Mouse (Mus musculus) midbrain, embryonic 12.5 days (tissue): Measurements from ENCODE around the gene Echdc3. TPM values are rescaled to one million over a fixed set of nuclear protein-coding genes. Genes with fewer than 3 reads are reported as not detected.
A peak's percentile ranks its signal among the peaks of the same experiment; 100 is the strongest.

Source experiments
- ATAC-seq: fragments of 200-750 bp; cut with Nextera tagmentation; 2 replicates; pipeline ENCODE4 v1.8.0; 2017; ENCODE audit warnings: low read depth, moderate TSS enrichment, moderate library complexity; ENCODE audit not compliant: low FRiP score
- H3K27ac ChIP-seq: fragments of 300-500 bp; sonication (generic); replicated peaks from 2 replicates; pipeline ENCODE4 v1.5.1; 2016; ENCODE audit warnings: mild to moderate bottlenecking
- H3K27me3 ChIP-seq: fragments of 300-500 bp; sonication (generic); 2 replicates; pipeline ENCODE4 v1.6.1; 2016; ENCODE audit warnings: mild to moderate bottlenecking
- H3K36me3 ChIP-seq: fragments of 300-500 bp; sonication (generic); 2 replicates; pipeline ENCODE4 v1.6.1; 2016
- H3K4me1 ChIP-seq: fragments of 300-500 bp; sonication (generic); 2 replicates; pipeline ENCODE4 v1.6.1; 2016
- H3K4me2 ChIP-seq: fragments of 300-500 bp; sonication (generic); replicated peaks from 2 replicates; pipeline ENCODE4 v1.6.1; 2016; ENCODE audit warnings: mild to moderate bottlenecking, moderate library complexity
- H3K4me3 ChIP-seq: fragments of 300-500 bp; sonication (generic); 2 replicates; pipeline ENCODE4 v1.5.1; 2016; ENCODE audit warnings: mild to moderate bottlenecking
- H3K9ac ChIP-seq: fragments of 300-500 bp; sonication (generic); replicated peaks from 2 replicates; pipeline ENCODE4 v1.6.1; 2016; ENCODE audit warnings: mild to moderate bottlenecking, moderate library complexity
- H3K9me3 ChIP-seq: fragments of 300-500 bp; sonication (generic); 2 replicates; pipeline ENCODE4 v1.6.1; 2016; ENCODE audit warnings: mild to moderate bottlenecking
- WGBS: fragments of 180-500 bp; shearing (Covaris S2); methylation state at CpG from one replicate; pipeline ENCODE4 v1.1.7; 2016; 5-methylcytosine and 5-hydroxymethylcytosine counted together
- polyA plus RNA-seq: library from polyadenylated mRNA; unstranded; fragments of >200 nt; fragmentation: Nextera tagmentation; extraction: Ambion mirVana; gene quantifications from 2 replicates; pipeline ENCODE4 v1.2.1, GENCODE M21; 2016

The Echdc3 gene
- 2.7 and 2.9 TPM in 2 replicates for polyA plus RNA-seq

DNA sequence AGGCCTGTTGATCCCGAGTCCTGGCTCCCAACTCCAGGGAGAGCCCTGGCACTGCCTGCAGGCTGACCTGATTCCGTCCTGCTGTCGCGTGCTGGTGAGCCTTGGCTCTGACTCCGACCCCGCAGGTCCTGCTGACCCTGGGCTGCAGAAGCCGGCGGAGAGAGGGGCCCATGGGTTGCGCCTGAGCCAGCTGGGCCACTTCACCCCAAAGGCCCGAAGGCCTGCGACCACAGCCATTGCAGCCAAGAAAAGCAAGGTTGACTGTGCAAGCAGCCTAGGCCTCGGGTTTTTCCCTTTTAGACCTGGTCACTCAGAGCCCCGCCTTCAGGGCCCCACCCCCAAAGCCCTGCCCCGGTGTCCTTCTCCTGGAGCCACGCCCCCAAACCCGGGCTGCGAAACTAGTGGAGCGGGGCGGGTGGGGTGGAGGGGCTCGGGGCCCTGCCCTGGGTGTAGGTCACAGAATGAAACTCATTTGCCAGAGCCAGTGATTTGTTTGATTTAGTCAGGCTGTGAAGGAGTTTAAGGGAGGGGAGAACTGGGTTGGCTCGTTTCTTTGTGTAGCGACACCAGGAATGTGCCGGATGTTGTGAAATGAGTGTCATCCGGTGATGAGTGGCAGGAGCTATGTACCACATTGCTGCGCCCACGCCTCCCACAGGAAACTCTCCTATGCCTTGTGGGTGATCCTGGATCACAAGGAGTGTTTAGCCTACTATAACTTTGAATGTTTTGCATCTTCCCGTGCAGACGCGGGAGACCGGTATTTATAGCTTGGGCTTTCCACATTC, at the start of gene Echdc3:
Gene Echdc3, minus strand, starts transcription at position 310 of the 788 bp plus-strand sequence.
- no peaks in the 10 kb centered on the region for H3K9me3 ChIP-seq
- H3K27ac ChIP-seq: peak within 1 kb of the TSS; percentile 78
- H3K4me2 ChIP-seq: peak within 1 kb of the TSS; percentile 67
- H3K9ac ChIP-seq: peak within 1 kb of the TSS; percentile 65
- H3K4me3 ChIP-seq: peak within 1 kb of the TSS; percentile 52
- 1% methylated on average over 30 of the region's 30 CpGs for WGBS
- no peaks in the 10 kb centered on the region for H3K36me3 ChIP-seq
- ATAC-seq: peak; percentile 91
- 0 out of 2 replicates have a peak, but pooled peaks cover 6% of the 10 kb centered on the region for H3K27me3 ChIP-seq
- H3K4me1 ChIP-seq: peaks cover 13% of the 10 kb centered on the region

DNA sequence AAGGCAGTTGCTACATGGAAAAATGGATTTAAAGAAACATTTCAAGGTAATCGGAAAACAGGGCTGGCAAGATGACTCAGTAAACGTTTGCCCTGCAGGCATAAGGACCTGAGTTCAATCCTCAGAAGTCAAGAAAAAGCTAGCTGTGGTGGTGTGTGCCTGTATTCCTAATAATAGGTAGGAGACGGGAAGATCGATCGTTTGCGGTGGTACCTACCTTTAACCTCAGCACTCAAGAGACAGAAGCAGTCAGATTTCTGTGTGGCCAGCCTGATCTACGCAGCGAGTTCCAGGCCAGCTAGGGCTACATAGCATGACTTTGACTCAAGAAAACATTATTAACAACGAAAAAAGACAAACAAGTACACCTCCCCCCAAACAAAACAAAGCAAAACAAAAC, 48.9 kb upstream of the Echdc3 start:
- H3K27ac ChIP-seq: peak overlapping the region; percentile 84
- peak overlapping the region; percentile 3; the same call in 1 of the 2 replicates for H3K4me2 ChIP-seq
- H3K9ac ChIP-seq: no peak overlapping the region
- H3K27me3 ChIP-seq: peaks cover 44% of the 10 kb centered on the region
- WGBS: 39% methylated on average over 9 of the region's 9 CpGs
- H3K4me3 ChIP-seq: no peak overlapping the region
- no peaks in the 10 kb centered on the region for H3K36me3 ChIP-seq
- no peak for ATAC-seq
- H3K9me3 ChIP-seq: peaks cover 10% of the 10 kb centered on the region; the same call in 1 of the 2 replicates
- peaks cover 13% of the 10 kb centered on the region for H3K4me1 ChIP-seq

DNA sequence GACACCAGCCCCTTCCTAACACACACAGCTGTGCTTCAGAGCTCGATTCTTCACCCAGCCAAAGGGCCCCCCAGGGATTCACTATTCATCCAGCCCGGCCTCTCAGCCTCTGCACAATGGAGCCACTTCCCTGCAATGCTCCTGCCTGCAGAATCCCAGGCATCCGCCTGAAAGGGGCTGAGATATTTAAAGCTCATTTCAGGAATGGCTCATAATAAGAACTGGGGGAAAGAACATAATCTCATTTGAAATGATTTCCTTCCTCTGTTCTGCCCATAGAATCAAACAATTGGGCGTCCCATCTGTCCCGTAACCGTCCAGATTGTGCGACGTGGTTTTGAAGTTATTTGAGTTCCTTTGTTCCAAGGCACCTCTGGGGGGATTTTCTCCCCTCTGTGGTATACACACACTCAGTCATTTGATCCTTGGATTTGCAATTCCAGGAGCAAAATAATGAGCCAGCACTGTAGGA, 48.4 kb upstream of the Echdc3 start:
- Histone ChIP-seq H3K27me3 (peaks cover 47% of the 10 kb centered on the region), H3K27ac (peak overlapping the region; percentile 84), H3K36me3 (no peaks in the 10 kb centered on the region), H3K9ac (no peak overlapping the region), H3K4me1 (peaks cover 14% of the 10 kb centered on the region), H3K4me3 (no peak overlapping the region), H3K9me3 (peaks cover 10% of the 10 kb centered on the region; the same call in 1 of the 2 replicates), H3K4me2 (peak overlapping the region; percentile 3; the same call in 1 of the 2 replicates)
- peak; percentile 97 for ATAC-seq
- WGBS: 4% methylated on average over 8 of the region's 8 CpGs

DNA sequence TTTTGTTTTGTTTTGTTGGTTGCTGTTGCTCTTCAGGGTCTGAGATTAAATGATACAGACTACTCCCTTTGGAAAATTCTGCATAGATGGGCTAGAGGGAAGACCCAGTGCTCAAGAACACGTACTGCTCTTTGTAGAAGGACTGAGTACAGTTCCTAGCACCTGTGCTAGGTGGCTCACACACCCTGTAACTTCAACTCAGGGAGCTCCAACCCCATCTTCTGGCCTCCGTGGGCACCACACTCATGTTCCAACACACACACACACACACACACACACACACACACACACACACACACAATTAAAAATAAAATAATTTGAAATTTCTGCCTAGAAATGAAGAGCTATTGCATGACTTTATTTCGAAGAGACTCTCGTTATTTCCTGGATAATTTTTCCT, 47.8 kb upstream of the Echdc3 start:
- Histone ChIP-seq H3K9me3 (peaks cover 6% of the 10 kb centered on the region; the same call in 1 of the 2 replicates), H3K4me1 (peaks cover 17% of the 10 kb centered on the region), H3K27ac (peak overlapping the region; percentile 84), H3K4me2 (0 out of 2 replicates have a peak overlapping the region, but pooled peaks have one; percentile 3), H3K4me3 (no peak overlapping the region), H3K36me3 (no peaks in the 10 kb centered on the region), H3K27me3 (peaks cover 48% of the 10 kb centered on the region), H3K9ac (no peak overlapping the region)
- WGBS: 43% methylated on average over 4 of the region's 4 CpGs
- ATAC-seq: peak; percentile 16; the same call in 1 of the 2 replicates

DNA sequence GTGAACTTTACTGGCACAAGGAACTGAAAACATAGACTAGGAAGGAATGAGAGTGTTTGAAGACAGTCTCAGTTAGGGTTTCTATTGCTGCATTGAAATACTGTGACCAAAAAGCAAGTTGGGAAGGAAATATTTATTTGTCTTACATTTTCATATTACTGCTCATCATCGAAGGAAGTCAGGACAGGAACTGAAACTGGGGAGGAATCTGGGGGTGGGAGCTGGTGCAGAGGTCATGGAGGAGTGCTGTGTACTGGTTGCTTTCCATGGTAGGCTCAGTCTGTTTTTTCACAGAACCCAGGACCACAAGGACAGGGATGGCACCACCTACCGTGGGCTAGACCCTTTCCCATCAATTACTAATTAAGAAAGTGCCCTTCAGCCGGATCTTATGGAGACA, 46.3 kb upstream of the Echdc3 start:
- ATAC-seq: no peak
- H3K4me1 ChIP-seq: peaks cover 17% of the 10 kb centered on the region
- H3K4me3 ChIP-seq: no peak overlapping the region
- WGBS: 92% methylated on average over 3 of the region's 3 CpGs
- no peak overlapping the region for H3K27ac ChIP-seq
- no peak overlapping the region for H3K4me2 ChIP-seq
- H3K9ac ChIP-seq: no peak overlapping the region
- peaks cover 11% of the 10 kb centered on the region; the same call in 1 of the 2 replicates for H3K9me3 ChIP-seq
- no peaks in the 10 kb centered on the region for H3K36me3 ChIP-seq
- peaks cover 41% of the 10 kb centered on the region for H3K27me3 ChIP-seq

DNA sequence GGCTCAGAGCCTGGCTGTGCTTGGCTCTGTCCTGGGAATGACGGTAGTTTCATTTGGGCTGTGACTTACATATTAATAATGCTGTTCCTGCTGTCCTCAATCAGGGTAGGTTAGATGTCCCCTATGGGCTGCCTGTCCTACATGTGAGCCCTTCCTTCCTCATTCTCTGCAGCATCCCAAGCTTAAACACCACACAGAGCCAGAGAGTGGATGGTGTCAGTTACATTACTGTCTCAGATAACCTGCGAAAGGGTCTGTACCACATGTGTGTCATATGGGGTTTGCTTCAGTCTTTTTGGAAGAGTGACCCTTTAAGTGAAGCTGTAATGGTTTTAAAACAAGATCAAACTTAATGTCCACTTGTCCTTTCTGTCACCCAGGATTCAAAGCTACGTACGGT, 45.2 kb upstream of the Echdc3 start:
- peaks cover 38% of the 10 kb centered on the region for H3K27me3 ChIP-seq
- no peak overlapping the region for H3K4me2 ChIP-seq
- H3K4me3 ChIP-seq: no peak overlapping the region
- peaks cover 17% of the 10 kb centered on the region for H3K4me1 ChIP-seq
- ATAC-seq: no peak
- WGBS: 86% methylated on average over 4 of the region's 4 CpGs
- peaks cover 11% of the 10 kb centered on the region; the same call in 1 of the 2 replicates for H3K9me3 ChIP-seq
- H3K9ac ChIP-seq: no peak overlapping the region
- no peaks in the 10 kb centered on the region for H3K36me3 ChIP-seq
- H3K27ac ChIP-seq: no peak overlapping the region

DNA sequence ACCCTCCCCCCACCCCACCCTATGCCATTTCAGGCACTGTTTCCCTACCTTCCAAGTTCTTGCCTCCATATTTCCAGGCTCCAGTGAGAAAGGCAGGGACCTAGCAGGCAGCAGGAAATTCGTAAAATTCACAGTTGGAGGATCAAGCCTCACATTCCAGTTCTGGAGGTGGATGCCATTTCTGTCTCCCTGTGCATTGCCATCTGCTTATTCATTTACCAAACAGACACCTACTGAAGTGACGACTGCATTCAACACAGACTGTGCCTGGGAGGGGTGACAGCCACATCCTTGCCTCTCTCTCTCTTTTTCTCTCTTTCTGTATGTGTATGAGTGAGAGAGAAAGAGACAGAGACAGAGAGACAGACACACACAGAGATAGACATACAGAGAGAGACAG, 44.3 kb upstream of the Echdc3 start:
- peaks cover 11% of the 10 kb centered on the region; the same call in 1 of the 2 replicates for H3K9me3 ChIP-seq
- peaks cover 38% of the 10 kb centered on the region for H3K27me3 ChIP-seq
- H3K4me1 ChIP-seq: peaks cover 17% of the 10 kb centered on the region
- no peak overlapping the region for H3K4me2 ChIP-seq
- no peaks in the 10 kb centered on the region for H3K36me3 ChIP-seq
- WGBS: 79% methylated on average over 2 of the region's 2 CpGs
- no peak overlapping the region for H3K27ac ChIP-seq
- H3K4me3 ChIP-seq: no peak overlapping the region
- ATAC-seq: no peak
- no peak overlapping the region for H3K9ac ChIP-seq

DNA sequence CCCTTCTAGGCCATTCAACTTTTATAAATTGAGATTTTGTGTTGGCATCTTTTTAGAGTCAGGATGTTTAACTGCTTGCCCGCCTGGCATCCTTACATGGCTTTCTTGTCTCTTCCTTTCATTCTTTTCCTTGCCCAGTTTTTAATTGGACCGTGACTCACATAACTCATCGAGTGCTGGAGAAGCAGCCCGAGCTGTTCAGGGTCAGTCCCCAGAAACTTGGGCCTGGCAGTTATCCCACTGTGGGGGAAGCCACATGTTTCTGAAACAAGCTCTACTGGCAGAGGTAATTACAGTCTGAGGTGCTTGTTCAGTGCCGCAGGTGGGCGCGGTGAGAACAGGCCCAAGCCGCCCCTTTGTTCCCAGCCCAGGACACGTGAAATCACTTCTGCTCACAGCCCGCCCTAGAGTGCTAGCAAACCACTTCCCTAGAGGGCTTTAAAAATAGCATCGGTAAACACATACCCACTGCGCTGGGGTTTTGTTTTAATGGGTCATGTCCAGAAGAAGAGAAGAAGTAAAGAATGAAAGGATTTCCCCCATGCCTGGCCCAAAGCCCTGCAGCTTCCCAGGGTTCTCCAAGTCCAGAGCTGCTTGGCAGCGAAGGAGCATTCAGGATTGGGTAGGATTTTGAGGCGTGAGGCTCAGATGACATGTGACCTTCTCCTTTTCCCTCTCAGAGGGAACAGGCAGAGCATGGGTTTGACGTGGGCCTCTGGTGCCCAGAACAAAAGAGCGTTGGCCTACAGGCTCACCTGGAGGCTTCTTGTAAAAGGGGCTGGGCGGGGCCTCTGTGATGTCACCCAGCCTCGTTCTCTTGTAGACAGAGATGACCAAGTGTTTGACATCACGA, 43.4 kb upstream of the Echdc3 start:
- H3K9me3 ChIP-seq: peaks cover 11% of the 10 kb centered on the region; the same call in 1 of the 2 replicates
- WGBS: 82% methylated on average over 19 of the region's 19 CpGs
- H3K4me1 ChIP-seq: peaks cover 12% of the 10 kb centered on the region; the same call in 1 of the 2 replicates
- H3K27me3 ChIP-seq: peaks cover 38% of the 10 kb centered on the region
- H3K4me3 ChIP-seq: no peak overlapping the region
- no peak for ATAC-seq
- no peak overlapping the region for H3K4me2 ChIP-seq
- H3K27ac ChIP-seq: no peak overlapping the region
- no peak overlapping the region for H3K9ac ChIP-seq
- H3K36me3 ChIP-seq: no peaks in the 10 kb centered on the region

DNA sequence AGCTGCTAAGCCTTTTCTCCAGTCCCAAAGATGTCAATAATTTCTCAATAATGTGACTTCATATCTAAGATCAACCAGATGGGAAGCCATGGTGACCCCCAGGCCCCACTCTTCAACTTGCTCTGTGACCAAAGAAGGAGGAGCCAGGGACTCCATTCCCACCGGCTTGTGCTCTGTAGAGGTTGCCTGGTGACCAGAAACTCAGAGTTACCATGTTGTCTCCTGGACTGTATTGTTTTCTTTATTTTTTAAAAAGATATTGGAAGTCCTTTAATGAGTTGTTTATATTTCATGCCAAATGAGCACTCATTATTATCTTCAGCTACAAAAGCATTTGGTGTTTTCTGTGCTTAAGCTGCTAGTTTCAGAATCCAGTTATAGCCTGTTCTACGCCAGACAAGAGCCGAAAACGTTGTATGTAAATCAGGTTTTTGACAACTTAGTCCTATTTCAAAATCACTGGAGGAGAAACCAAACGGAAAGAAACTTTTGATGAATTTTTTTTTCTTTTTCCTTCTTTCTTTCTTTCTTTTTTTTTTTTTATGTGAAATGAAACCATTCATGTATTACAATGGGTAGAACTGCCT, 42.7 kb upstream of the Echdc3 start:
- no peak overlapping the region for H3K4me2 ChIP-seq
- H3K27ac ChIP-seq: no peak overlapping the region
- H3K4me1 ChIP-seq: 0 out of 2 replicates have a peak, but pooled peaks cover 6% of the 10 kb centered on the region
- H3K36me3 ChIP-seq: no peaks in the 10 kb centered on the region
- H3K9me3 ChIP-seq: peaks cover 11% of the 10 kb centered on the region; the same call in 1 of the 2 replicates
- no peak for ATAC-seq
- H3K4me3 ChIP-seq: no peak overlapping the region
- no peak overlapping the region for H3K9ac ChIP-seq
- H3K27me3 ChIP-seq: peaks cover 38% of the 10 kb centered on the region
- WGBS: 84% methylated on average over 5 of the region's 5 CpGs

DNA sequence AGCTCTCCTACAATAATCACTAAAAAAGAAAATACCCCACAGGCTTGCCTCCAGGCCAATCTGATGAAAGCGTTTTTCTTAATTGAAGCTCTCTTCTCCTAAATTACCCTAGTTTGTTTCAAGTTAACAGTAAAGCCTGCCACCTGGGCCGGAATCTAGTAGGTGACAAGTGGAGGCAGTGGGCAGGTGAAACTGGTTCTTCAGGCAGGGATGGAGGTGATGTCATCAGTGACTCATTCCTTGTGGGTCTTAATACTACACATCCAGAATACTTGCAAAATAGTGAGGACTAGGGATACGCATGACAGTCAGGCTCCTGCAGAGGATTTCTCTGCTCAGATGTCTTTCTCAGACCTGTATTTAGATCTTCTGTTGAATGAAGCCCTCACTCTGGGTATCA, 39.7 kb upstream of the Echdc3 start:
- H3K9me3 ChIP-seq: 0 out of 2 replicates have a peak, but pooled peaks cover 7% of the 10 kb centered on the region
- no peak overlapping the region for H3K9ac ChIP-seq
- no peak overlapping the region for H3K4me3 ChIP-seq
- H3K27me3 ChIP-seq: peaks cover 16% of the 10 kb centered on the region
- H3K27ac ChIP-seq: no peak overlapping the region
- 0 out of 2 replicates have a peak, but pooled peaks cover 6% of the 10 kb centered on the region for H3K4me1 ChIP-seq
- H3K36me3 ChIP-seq: no peaks in the 10 kb centered on the region
- no peak for ATAC-seq
- WGBS: 94% methylated on average over 3 of the region's 3 CpGs
- H3K4me2 ChIP-seq: no peak overlapping the region

DNA sequence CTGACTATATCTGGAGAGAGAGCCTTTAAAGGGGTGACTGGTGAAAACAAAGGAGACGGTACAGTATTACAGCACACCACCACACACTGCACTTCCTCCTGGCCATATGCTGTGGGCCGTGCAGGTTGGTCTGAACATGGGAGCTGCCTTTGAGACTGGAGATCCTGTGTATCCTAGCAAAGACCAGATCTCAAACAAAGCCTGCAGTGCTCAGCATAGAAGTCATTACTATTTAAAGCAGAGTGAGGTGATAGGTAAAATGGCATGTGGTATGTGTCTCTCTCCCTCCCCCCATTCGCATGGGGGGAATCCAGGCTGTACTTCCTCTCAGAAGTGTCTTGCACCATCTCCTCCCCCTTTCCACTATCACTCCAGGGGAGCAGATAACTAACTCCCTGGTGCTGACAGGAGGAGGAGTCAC, 38.3 kb upstream of the Echdc3 start:
- no peak overlapping the region for H3K4me3 ChIP-seq
- H3K27me3 ChIP-seq: peaks cover 2% of the 10 kb centered on the region; the same call in 1 of the 2 replicates
- H3K9me3 ChIP-seq: 0 out of 2 replicates have a peak, but pooled peaks cover 7% of the 10 kb centered on the region
- WGBS: 89% methylated on average over 3 of the region's 3 CpGs
- H3K9ac ChIP-seq: no peak overlapping the region
- H3K27ac ChIP-seq: no peak overlapping the region
- ATAC-seq: no peak
- H3K4me2 ChIP-seq: no peak overlapping the region
- no peaks in the 10 kb centered on the region for H3K36me3 ChIP-seq
- 0 out of 2 replicates have a peak, but pooled peaks cover 2% of the 10 kb centered on the region for H3K4me1 ChIP-seq
